Mouse (Mus musculus): Measurements from ENCODE around the gene Aacs.

The Aacs gene

DNA sequence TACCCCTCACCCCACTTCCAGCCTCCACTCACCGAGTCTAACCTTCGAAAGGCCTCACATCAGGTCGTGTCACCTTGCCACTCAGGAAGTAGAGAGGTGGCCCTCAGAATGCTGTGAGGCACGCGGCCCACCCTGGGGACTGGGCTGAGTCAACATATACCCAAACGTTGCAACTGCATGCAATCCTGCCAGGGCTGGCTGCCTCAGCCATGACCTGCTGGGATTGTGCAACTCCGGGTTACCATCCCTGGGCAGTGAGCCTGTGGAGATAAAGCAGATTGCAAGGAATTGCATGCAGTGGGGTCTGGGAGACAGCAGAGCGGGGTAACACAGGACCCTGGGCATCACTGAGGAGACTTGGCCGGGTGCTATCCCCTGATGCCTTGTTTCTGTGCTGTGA is 23.0 kb upstream of the Aacs start:
- H3K4me3 ChIP-seq (replicated peaks; ENCODE audit: low read length): no peak overlapping the region
- no peaks in the 10 kb centered on the region for H3K9me3 ChIP-seq (ENCODE audit: low read length)
- TF ChIP-seq CTCF (conservative IDR thresholded peaks at IDR 0.05; ENCODE audit: low read length) (no peak), NANOG (IDR thresholded peaks at IDR 0.05; ENCODE audit: borderline replicate concordance, low read length) (no peak), POU5F1 (IDR thresholded peaks at IDR 0.05; ENCODE audit: borderline replicate concordance, low read length) (no peak)
- H3K36me3 ChIP-seq (ENCODE audit: insufficient read depth, low read length): peaks cover 76% of the 10 kb centered on the region
- H3K27me3 ChIP-seq (ENCODE audit: insufficient read depth, low read length): no peaks in the 10 kb centered on the region
- H3K4me1 ChIP-seq (replicated peaks; ENCODE audit: low read depth, low read length): peaks cover 57% of the 10 kb centered on the region

DNA sequence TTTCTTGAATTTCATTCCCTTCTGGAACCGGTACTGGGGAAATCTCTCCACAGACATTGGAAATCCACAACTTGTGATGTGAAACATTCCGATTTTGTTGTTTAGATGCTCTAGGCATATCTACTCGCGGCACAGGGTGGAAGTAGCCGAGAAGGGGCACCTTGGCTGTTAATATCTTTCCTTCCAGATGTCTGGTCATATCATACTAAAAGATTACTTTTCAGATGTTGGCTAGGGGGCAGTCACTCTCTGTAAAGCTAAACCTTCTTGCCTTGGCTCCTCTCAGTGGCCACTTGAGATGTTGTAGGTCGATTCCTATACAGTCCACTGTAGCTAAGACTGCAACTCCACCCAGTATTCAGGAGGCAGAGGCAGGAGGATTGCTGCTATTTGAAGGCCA is 19.5 kb upstream of the Aacs start:
- Histone ChIP-seq H3K9me3 (ENCODE audit: low read length) (no peaks in the 10 kb centered on the region), H3K4me1 (replicated peaks; ENCODE audit: low read depth, low read length) (peaks cover 41% of the 10 kb centered on the region), H3K27me3 (ENCODE audit: insufficient read depth, low read length) (no peaks in the 10 kb centered on the region), H3K4me3 (replicated peaks; ENCODE audit: low read length) (no peak overlapping the region), H3K36me3 (ENCODE audit: insufficient read depth, low read length) (peaks cover 72% of the 10 kb centered on the region)
- TF ChIP-seq NANOG (IDR thresholded peaks at IDR 0.05; ENCODE audit: borderline replicate concordance, low read length): no peak
- no peak for TF ChIP-seq POU5F1 (IDR thresholded peaks at IDR 0.05; ENCODE audit: borderline replicate concordance, low read length)
- TF ChIP-seq CTCF (conservative IDR thresholded peaks at IDR 0.05; ENCODE audit: low read length): no peak

- Histone ChIP-seq H3K36me3 (ENCODE audit: insufficient read depth, low read length) (peaks cover 59% of the 10 kb centered on the region), H3K9me3 (ENCODE audit: low read length) (no peaks in the 10 kb centered on the region), H3K4me3 (replicated peaks; ENCODE audit: low read length) (no peak overlapping the region), H3K27me3 (ENCODE audit: insufficient read depth, low read length) (no peaks in the 10 kb centered on the region), H3K4me1 (replicated peaks; ENCODE audit: low read depth, low read length) (peaks cover 45% of the 10 kb centered on the region)
- TF ChIP-seq CTCF (conservative IDR thresholded peaks at IDR 0.05; ENCODE audit: low read length): no peak
- no peak for TF ChIP-seq NANOG (IDR thresholded peaks at IDR 0.05; ENCODE audit: borderline replicate concordance, low read length)
- no peak for TF ChIP-seq POU5F1 (IDR thresholded peaks at IDR 0.05; ENCODE audit: borderline replicate concordance, low read length)
Observed at GRCm38 (mm10) chr5:125457538-125457937, 18.1 kb upstream of the Aacs start.

DNA sequence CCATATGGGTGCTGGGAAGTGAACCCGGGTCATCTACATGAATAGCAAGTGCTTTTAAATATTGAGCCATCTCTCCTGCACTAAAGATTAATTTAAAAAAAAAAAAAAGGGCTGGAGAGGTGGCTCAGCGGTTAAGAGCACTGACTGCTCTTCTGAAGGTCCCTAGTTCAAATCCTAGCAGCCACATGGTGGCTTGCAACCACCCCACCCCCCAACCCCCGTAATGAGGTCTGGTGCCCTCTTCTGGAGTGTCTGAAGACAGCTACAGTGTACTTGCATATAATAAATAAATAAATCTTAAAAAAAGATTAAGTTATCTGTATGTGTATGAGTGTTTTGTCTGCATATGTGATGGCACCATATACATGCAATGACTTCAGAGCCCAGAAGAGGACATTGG is 15.0 kb upstream of the Aacs start:
- Histone ChIP-seq H3K4me1 (replicated peaks; ENCODE audit: low read depth, low read length) (peaks cover 42% of the 10 kb centered on the region), H3K9me3 (ENCODE audit: low read length) (no peaks in the 10 kb centered on the region), H3K27me3 (ENCODE audit: insufficient read depth, low read length) (no peaks in the 10 kb centered on the region), H3K36me3 (ENCODE audit: insufficient read depth, low read length) (peaks cover 30% of the 10 kb centered on the region), H3K4me3 (replicated peaks; ENCODE audit: low read length) (no peak overlapping the region)
- no peak for TF ChIP-seq POU5F1 (IDR thresholded peaks at IDR 0.05; ENCODE audit: borderline replicate concordance, low read length)
- no peak for TF ChIP-seq CTCF (conservative IDR thresholded peaks at IDR 0.05; ENCODE audit: low read length)
- TF ChIP-seq NANOG (IDR thresholded peaks at IDR 0.05; ENCODE audit: borderline replicate concordance, low read length): no peak

DNA sequence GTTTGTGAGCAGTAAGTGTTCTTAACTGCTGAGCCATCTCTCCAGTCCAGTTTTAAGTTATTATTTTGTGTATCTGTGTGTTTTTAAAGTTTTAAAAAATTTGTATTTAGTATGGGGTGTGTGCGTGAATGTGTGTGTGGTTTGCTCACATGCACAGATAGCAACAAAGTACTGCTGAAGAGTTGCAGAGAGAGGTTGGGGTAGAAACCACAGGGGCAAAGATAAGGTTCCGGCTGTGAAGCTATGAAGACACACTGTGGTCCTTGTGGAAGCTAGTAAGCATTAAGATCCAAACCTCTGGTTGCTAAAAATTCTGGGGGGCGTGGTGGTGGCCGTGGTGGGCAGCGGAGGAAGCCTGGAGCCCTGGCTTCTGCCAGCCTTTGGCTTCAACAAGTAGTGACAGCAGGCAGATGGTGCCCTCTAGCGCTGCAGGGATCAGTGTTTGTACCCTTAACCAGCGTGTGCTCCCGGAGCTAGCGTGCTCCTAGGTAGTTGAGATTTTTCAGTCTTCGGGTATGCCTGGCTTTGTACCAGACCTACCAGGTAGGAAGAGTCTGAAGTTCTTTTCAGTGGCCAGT is 13.7 kb upstream of the Aacs start:
- Histone ChIP-seq H3K36me3 (ENCODE audit: insufficient read depth, low read length) (peaks cover 21% of the 10 kb centered on the region; the same call in 1 of the 2 replicates), H3K27me3 (ENCODE audit: insufficient read depth, low read length) (no peaks in the 10 kb centered on the region), H3K9me3 (ENCODE audit: low read length) (no peaks in the 10 kb centered on the region), H3K4me1 (replicated peaks; ENCODE audit: low read depth, low read length) (peaks cover 39% of the 10 kb centered on the region), H3K4me3 (replicated peaks; ENCODE audit: low read length) (no peak overlapping the region)
- TF ChIP-seq POU5F1 (IDR thresholded peaks at IDR 0.05; ENCODE audit: borderline replicate concordance, low read length): no peak
- TF ChIP-seq CTCF (conservative IDR thresholded peaks at IDR 0.05; ENCODE audit: low read length): no peak
- TF ChIP-seq NANOG (IDR thresholded peaks at IDR 0.05; ENCODE audit: borderline replicate concordance, low read length): no peak

GRCm38 (mm10) chr5:125465192-125465591 is 10.4 kb upstream of the Aacs start:
- Histone ChIP-seq H3K27me3 (ENCODE audit: insufficient read depth, low read length) (no peaks in the 10 kb centered on the region), H3K36me3 (ENCODE audit: insufficient read depth, low read length) (no peaks in the 10 kb centered on the region), H3K4me3 (replicated peaks; ENCODE audit: low read length) (peak overlapping the region; percentile 30; the same call in 1 of the 2 replicates), H3K9me3 (ENCODE audit: low read length) (no peaks in the 10 kb centered on the region), H3K4me1 (replicated peaks; ENCODE audit: low read depth, low read length) (peaks cover 40% of the 10 kb centered on the region)
- no peak for TF ChIP-seq NANOG (IDR thresholded peaks at IDR 0.05; ENCODE audit: borderline replicate concordance, low read length)
- no peak for TF ChIP-seq POU5F1 (IDR thresholded peaks at IDR 0.05; ENCODE audit: borderline replicate concordance, low read length)
- no peak for TF ChIP-seq CTCF (conservative IDR thresholded peaks at IDR 0.05; ENCODE audit: low read length)

DNA sequence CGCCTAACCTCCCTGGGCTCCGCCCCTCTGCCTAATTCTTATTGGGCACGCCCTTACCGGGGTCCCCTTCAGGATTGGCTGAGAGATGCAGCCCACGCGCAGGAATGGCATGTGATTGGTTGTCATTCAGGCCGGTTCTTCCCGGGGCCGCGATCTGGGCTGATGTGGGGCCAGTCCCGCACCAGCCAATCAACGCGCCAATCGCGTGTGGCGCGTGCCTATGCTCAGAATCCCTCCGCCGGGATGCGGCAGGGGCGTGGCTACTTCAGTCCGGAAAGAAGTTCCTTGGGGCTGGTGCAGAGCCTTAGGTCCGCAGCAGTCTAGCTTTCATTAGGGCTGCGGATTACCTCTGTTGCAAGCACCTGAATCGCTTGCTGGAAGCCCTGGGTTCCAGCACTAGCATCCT is 9.9 kb upstream of the Aacs start:
- Histone ChIP-seq H3K9me3 (ENCODE audit: low read length) (no peaks in the 10 kb centered on the region), H3K4me3 (replicated peaks; ENCODE audit: low read length) (peak overlapping the region; percentile 39), H3K4me1 (replicated peaks; ENCODE audit: low read depth, low read length) (peaks cover 45% of the 10 kb centered on the region), H3K27me3 (ENCODE audit: insufficient read depth, low read length) (no peaks in the 10 kb centered on the region), H3K36me3 (ENCODE audit: insufficient read depth, low read length) (no peaks in the 10 kb centered on the region)
- TF ChIP-seq CTCF (conservative IDR thresholded peaks at IDR 0.05; ENCODE audit: low read length) (no peak), NANOG (IDR thresholded peaks at IDR 0.05; ENCODE audit: borderline replicate concordance, low read length) (no peak), POU5F1 (IDR thresholded peaks at IDR 0.05; ENCODE audit: borderline replicate concordance, low read length) (no peak)

GRCm38 (mm10) chr5:125466483-125466882 is 9.1 kb upstream of the Aacs start:
- no peak for TF ChIP-seq POU5F1 (IDR thresholded peaks at IDR 0.05; ENCODE audit: borderline replicate concordance, low read length)
- no peak for TF ChIP-seq CTCF (conservative IDR thresholded peaks at IDR 0.05; ENCODE audit: low read length)
- TF ChIP-seq NANOG (IDR thresholded peaks at IDR 0.05; ENCODE audit: borderline replicate concordance, low read length): no peak

DNA sequence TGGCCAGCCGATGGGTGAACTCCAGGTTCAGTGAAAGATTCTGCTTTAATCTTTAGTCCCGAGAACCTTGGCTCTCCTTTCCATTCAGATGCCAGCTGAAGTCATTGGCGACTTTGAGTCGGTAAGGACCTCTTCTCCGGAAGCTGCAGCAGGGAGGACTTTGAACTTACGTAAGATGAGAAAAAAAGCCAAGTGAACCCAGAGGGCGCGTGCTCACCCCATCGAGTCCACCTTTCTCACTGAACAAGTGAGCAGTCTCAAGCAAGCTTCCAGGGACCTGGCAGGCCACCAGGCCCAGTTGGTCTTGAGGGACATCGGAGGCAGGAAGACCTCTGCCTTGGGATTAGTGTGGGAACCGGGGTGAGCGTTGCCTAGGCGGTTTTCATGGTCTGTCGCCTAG is 8.4 kb upstream of the Aacs start:
- no peak for TF ChIP-seq POU5F1 (IDR thresholded peaks at IDR 0.05; ENCODE audit: borderline replicate concordance, low read length)
- TF ChIP-seq CTCF (conservative IDR thresholded peaks at IDR 0.05; ENCODE audit: low read length): no peak
- no peak for TF ChIP-seq NANOG (IDR thresholded peaks at IDR 0.05; ENCODE audit: borderline replicate concordance, low read length)
- Histone ChIP-seq H3K4me3 (replicated peaks; ENCODE audit: low read length) (no peak overlapping the region), H3K36me3 (ENCODE audit: insufficient read depth, low read length) (no peaks in the 10 kb centered on the region), H3K27me3 (ENCODE audit: insufficient read depth, low read length) (no peaks in the 10 kb centered on the region), H3K4me1 (replicated peaks; ENCODE audit: low read depth, low read length) (peaks cover 41% of the 10 kb centered on the region), H3K9me3 (ENCODE audit: low read length) (no peaks in the 10 kb centered on the region)

More at GRCm38 (mm10) chr5:125466483-125466882, 9.1 kb upstream of the Aacs start:
- Histone ChIP-seq H3K36me3 (ENCODE audit: insufficient read depth, low read length) (no peaks in the 10 kb centered on the region), H3K27me3 (ENCODE audit: insufficient read depth, low read length) (no peaks in the 10 kb centered on the region), H3K9me3 (ENCODE audit: low read length) (no peaks in the 10 kb centered on the region), H3K4me1 (replicated peaks; ENCODE audit: low read depth, low read length) (peaks cover 46% of the 10 kb centered on the region), H3K4me3 (replicated peaks; ENCODE audit: low read length) (peak overlapping the region; percentile 39)
